Mouse (Mus musculus): ENCODE measurements around the gene Zmpste24. TPM values are rescaled to one million over a fixed set of nuclear protein-coding genes. Genes with fewer than 3 reads are reported as not detected.

The Zmpste24 gene
- total and polyA plus RNA-seq, 3 experiments: 17.1 to 24.8 (median 24.4) TPM

DNA sequence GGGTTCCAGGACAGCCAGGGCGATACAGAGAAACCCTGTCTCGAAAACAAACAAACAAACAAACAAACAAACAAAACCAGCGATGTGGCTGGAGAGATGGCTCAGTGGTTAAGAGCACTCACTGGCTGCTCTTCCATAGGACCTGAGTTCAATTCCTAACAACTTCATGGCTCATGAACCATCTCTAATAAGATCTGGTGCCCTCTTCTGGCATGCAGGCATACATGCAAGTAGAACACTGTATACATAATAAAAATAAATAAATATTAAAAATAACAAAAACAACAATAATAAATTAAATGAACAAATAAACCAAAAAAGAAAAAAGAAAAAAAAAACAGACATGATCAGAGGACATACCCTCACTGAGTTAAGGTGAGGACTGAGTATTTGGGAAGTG is 68.4 kb downstream of the Zmpste24 start:
- intact Hi-C loops (cut with DNase I): loop anchor here (2.0 kb wide), 2 partner anchors 43 to 203 kb away; no protein-coding TSS in a partner anchor

DNA sequence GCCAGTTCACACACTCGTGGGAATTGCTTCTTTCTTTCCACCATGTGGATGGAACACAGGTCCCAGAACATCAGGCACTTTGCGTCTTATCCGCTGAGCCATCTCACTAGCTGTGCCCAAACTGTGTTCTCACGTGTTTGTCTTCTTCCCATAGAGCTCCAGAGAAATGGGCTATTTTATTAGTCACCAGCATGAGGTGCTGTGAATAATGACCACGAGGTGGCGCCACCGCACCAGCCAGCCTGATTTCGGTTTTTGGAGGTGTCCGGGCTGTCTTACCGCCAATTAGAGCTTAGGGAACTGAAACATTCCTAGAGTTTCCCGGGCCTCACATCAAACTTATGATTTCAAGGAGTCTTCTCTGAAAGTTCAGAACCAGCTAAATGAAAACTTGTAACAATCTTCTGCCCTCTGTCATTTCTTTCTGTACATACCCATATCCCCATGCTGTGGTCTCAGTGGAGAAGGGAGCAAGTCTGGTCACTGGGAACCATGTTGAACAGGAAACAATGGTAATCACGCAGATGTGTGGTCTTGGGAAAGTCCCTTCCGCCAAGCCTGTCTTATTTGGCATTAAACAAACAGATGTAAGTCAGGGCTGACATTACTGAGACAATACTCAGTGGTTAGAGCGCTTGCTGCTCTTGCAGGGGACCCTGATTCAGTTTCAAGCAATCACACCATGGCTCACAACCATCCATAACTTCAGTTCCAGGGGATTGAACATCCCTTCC is 69.2 kb downstream of the Zmpste24 start:
- Histone ChIP-seq H3K79me2 (replicated peaks; ENCODE audit: control insufficient read depth, insufficient read depth, low read length) (no peaks in the 10 kb centered on the region), H3K9ac (ENCODE audit: low read depth, low read length) (no peak overlapping the region), H3K4me1 (ENCODE audit: control insufficient read depth, insufficient read depth, low read length) (no peaks in the 10 kb centered on the region), H3K36me3 (ENCODE audit: control insufficient read depth, insufficient read depth, low read length) (no peaks in the 10 kb centered on the region), H3K4me3 (no peak overlapping the region), H3K27me3 (ENCODE audit: control insufficient read depth, insufficient read depth, low read length) (no peaks in the 10 kb centered on the region), H3K27ac (no peak overlapping the region)
- DNase-seq: peak; percentile 36 to 66
- intact Hi-C loops (cut with DNase I): loop anchor here (2.0 kb wide), 1 partner anchor 204 kb away; no protein-coding TSS in a partner anchor
- TF ChIP-seq CTCF (IDR thresholded peaks at IDR 0.05) (peak; percentile 83), POLR2A (IDR thresholded peaks at IDR 0.05; ENCODE audit: insufficient read depth, low read depth, low read length) (no peak)
- 31% methylated on average over 14 of the region's 14 CpGs for WGBS

More for the DNA sequence above, 68.4 kb downstream of the Zmpste24 start:
- H3K9ac ChIP-seq (ENCODE audit: low read depth, low read length): no peak overlapping the region
- no peaks in the 10 kb centered on the region for H3K4me1 ChIP-seq (ENCODE audit: control insufficient read depth, insufficient read depth, low read length)
- no peaks in the 10 kb centered on the region for H3K79me2 ChIP-seq (replicated peaks; ENCODE audit: control insufficient read depth, insufficient read depth, low read length)
- no peak for DNase-seq
- H3K36me3 ChIP-seq (ENCODE audit: control insufficient read depth, insufficient read depth, low read length): no peaks in the 10 kb centered on the region
- WGBS: 69% methylated on average over 3 of the region's 3 CpGs
- H3K27me3 ChIP-seq (ENCODE audit: control insufficient read depth, insufficient read depth, low read length): no peaks in the 10 kb centered on the region
- H3K27ac ChIP-seq: no peak overlapping the region
- TF ChIP-seq CTCF (IDR thresholded peaks at IDR 0.05): peak; percentile 47
- TF ChIP-seq EP300 (IDR thresholded peaks at IDR 0.05; ENCODE audit: insufficient read depth, low read depth, low read length): no peak
- no peak overlapping the region for H3K4me3 ChIP-seq

- TF ChIP-seq EP300 (IDR thresholded peaks at IDR 0.05; ENCODE audit: insufficient read depth, low read depth, low read length): no peak
- DNase-seq: no peak
- H3K9ac ChIP-seq (ENCODE audit: low read depth, low read length): no peak overlapping the region
- no peak overlapping the region for H3K4me3 ChIP-seq
- H3K27ac ChIP-seq: no peak overlapping the region
- H3K36me3 ChIP-seq (ENCODE audit: control insufficient read depth, insufficient read depth, low read length): no peaks in the 10 kb centered on the region
- intact Hi-C loops (cut with DNase I): loop anchor here (2.0 kb wide), 1 partner anchor 205 kb away; no protein-coding TSS in a partner anchor
- H3K4me1 ChIP-seq (ENCODE audit: control insufficient read depth, insufficient read depth, low read length): no peaks in the 10 kb centered on the region
- 72% methylated on average over 1 of the region's 1 CpGs for WGBS
- H3K79me2 ChIP-seq (replicated peaks; ENCODE audit: control insufficient read depth, insufficient read depth, low read length): no peaks in the 10 kb centered on the region
- H3K27me3 ChIP-seq (ENCODE audit: control insufficient read depth, insufficient read depth, low read length): no peaks in the 10 kb centered on the region
Observed at GRCm38 (mm10) chr4:121028146-121028545, 69.9 kb downstream of the Zmpste24 start.

- H3K27ac ChIP-seq: no peak overlapping the region
- no peaks in the 10 kb centered on the region for H3K36me3 ChIP-seq (ENCODE audit: control insufficient read depth, insufficient read depth, low read length)
- no peak for DNase-seq
- H3K9ac ChIP-seq (ENCODE audit: low read depth, low read length): no peak overlapping the region
- 61% methylated on average over 2 of the region's 2 CpGs for WGBS
- H3K27me3 ChIP-seq (ENCODE audit: control insufficient read depth, insufficient read depth, low read length): no peaks in the 10 kb centered on the region
- TF ChIP-seq CTCF (IDR thresholded peaks at IDR 0.05) (no peak), EP300 (IDR thresholded peaks at IDR 0.05; ENCODE audit: insufficient read depth, low read depth, low read length) (no peak), POLR2A (IDR thresholded peaks at IDR 0.05; ENCODE audit: insufficient read depth, low read depth, low read length) (no peak)
- no peaks in the 10 kb centered on the region for H3K79me2 ChIP-seq (replicated peaks; ENCODE audit: control insufficient read depth, insufficient read depth, low read length)
- H3K4me3 ChIP-seq: no peak overlapping the region
- no peaks in the 10 kb centered on the region; the same call in 1 of the 2 replicates for H3K4me1 ChIP-seq (ENCODE audit: control insufficient read depth, insufficient read depth, low read length)
- intact Hi-C loops (cut with DNase I): no loop called here
Observed at GRCm38 (mm10) chr4:121025681-121026080, 72.4 kb downstream of the Zmpste24 start.

DNA sequence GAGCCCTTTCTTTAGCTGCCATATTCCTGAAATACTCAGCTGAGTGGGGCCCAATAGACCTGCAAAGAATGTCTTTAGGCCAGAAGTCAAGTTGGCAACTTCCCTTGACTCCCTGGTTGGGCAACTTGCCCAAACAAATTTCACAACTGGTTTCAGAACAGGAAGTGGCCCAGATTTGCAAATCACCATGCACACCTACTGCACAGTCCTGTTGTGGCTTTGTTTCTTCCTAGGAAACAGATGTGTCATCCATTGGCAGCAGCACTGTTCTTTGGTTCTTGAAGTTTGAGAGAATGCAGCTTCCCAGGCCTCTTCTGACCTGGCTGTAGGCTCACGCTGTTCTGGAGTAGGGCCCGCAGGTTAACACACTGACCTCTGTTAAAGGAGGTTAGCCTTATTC is 74.1 kb downstream of the Zmpste24 start:
- Histone ChIP-seq H3K27ac (no peak overlapping the region), H3K4me3 (no peak overlapping the region), H3K4me1 (ENCODE audit: control insufficient read depth, insufficient read depth, low read length) (no peaks in the 10 kb centered on the region; the same call in 1 of the 2 replicates), H3K27me3 (ENCODE audit: control insufficient read depth, insufficient read depth, low read length) (no peaks in the 10 kb centered on the region), H3K9ac (ENCODE audit: low read depth, low read length) (no peak overlapping the region), H3K79me2 (replicated peaks; ENCODE audit: control insufficient read depth, insufficient read depth, low read length) (no peaks in the 10 kb centered on the region), H3K36me3 (ENCODE audit: control insufficient read depth, insufficient read depth, low read length) (no peaks in the 10 kb centered on the region)
- intact Hi-C loops (cut with DNase I): no loop called here
- TF ChIP-seq CTCF (IDR thresholded peaks at IDR 0.05): no peak
- no peak for TF ChIP-seq EP300 (IDR thresholded peaks at IDR 0.05; ENCODE audit: insufficient read depth, low read depth, low read length)
- TF ChIP-seq POLR2A (IDR thresholded peaks at IDR 0.05; ENCODE audit: insufficient read depth, low read depth, low read length): no peak
- DNase-seq: peak in 1 of 2 experiments; percentile 72
- 66% methylated on average over 2 of the region's 2 CpGs for WGBS

DNA sequence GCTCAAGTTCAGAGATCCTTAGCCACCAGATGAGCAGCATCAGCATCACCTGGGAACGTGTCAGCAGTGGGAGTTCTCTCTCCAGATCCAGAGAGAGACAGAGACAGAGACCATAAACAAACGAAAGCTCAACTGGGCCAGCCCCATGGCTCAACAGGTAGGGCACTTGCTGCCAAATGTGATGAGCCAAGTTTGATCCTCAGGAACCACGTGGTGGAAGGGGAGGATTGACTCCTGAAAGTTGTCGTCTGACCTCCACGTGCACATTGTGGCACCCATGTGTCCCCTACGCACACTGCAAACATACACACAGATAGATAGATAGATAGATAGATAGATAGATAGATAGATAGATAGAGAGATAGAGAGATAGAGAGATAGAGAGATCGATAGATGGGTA is 74.6 kb downstream of the Zmpste24 start:
- H3K4me1 ChIP-seq (ENCODE audit: control insufficient read depth, insufficient read depth, low read length): no peaks in the 10 kb centered on the region; the same call in 1 of the 2 replicates
- no peak for DNase-seq
- no peak overlapping the region for H3K4me3 ChIP-seq
- no peak overlapping the region for H3K9ac ChIP-seq (ENCODE audit: low read depth, low read length)
- no peak overlapping the region for H3K27ac ChIP-seq
- WGBS: 83% methylated on average over 7 of the region's 7 CpGs
- intact Hi-C loops (cut with DNase I): no loop called here
- no peak for TF ChIP-seq CTCF (IDR thresholded peaks at IDR 0.05)
- no peaks in the 10 kb centered on the region for H3K36me3 ChIP-seq (ENCODE audit: control insufficient read depth, insufficient read depth, low read length)
- H3K79me2 ChIP-seq (replicated peaks; ENCODE audit: control insufficient read depth, insufficient read depth, low read length): no peaks in the 10 kb centered on the region
- H3K27me3 ChIP-seq (ENCODE audit: control insufficient read depth, insufficient read depth, low read length): no peaks in the 10 kb centered on the region
